9 mouse cellular contexts compared by ENCODE assay signal in genomic region chr14:61497716-61498490, GRCm38 (mm10). TPM values are rescaled to one million over a fixed set of nuclear protein-coding genes. Genes with fewer than 3 reads are reported as not detected.
DNase-seq lines count a peak whose midpoint lies in the region; ATAC-seq and TF ChIP-seq lines count a peak whose summit lies in the region.
"Had no signal": no experiment of that assay in that cellular context is flagged by ENCODE, and none has a peak within 500 bp of the region (broad histone marks: within the 10 kb centered on the region; RNA-seq: fewer than 3 reads in every experiment).

No protein-coding gene starts in this region.

- no peak overlapping the region for H3K4me3 ChIP-seq in CH12.LX (replicated peaks in 1 of 3; ENCODE audit: low read depth in 2 of 3, low read length in 2 of 3, poor library complexity in 1 of 3)
- no peak overlapping the region for H3K4me3 ChIP-seq in bone marrow macrophage, adult 2 months (ENCODE audit: insufficient read depth, low read length)
- H3K4me3 ChIP-seq in heart, embryonic 12.5 days: no peak overlapping the region
- no peak overlapping the region for H3K4me3 ChIP-seq in lung, embryonic 14.5 days (ENCODE audit: low read depth, low read length)
- H3K4me3 ChIP-seq: megakaryocyte, embryonic 14.5 days had no signal

- no peaks in the 10 kb centered on the region for H3K27me3 ChIP-seq in CH12.LX (replicated peaks)
- H3K27me3 ChIP-seq in heart, embryonic 12.5 days (replicated peaks): no peaks in the 10 kb centered on the region
- no peaks in the 10 kb centered on the region for H3K27me3 ChIP-seq in lung, embryonic 14.5 days (ENCODE audit: insufficient read depth, low read length)
- H3K27me3 ChIP-seq: megakaryocyte, embryonic 14.5 days had no signal

- H3K9ac ChIP-seq in CH12.LX (ENCODE audit: insufficient read depth, low read depth): no peak overlapping the region
- H3K9ac ChIP-seq in heart, embryonic 12.5 days: no peak overlapping the region
- H3K9ac ChIP-seq in lung, embryonic 14.5 days: no peak overlapping the region

- H3K4me1 ChIP-seq in CH12.LX (ENCODE audit: control insufficient read depth in 1 of 2, insufficient read depth in 2 of 2): peaks cover 2 to 40% of the 10 kb centered on the region in 2 experiments; a peak in 3 of 4 replicates
- H3K4me1 ChIP-seq in bone marrow macrophage, adult 2 months (ENCODE audit: control insufficient read depth, insufficient read depth, low read length): peaks cover 25% of the 10 kb centered on the region
- no peaks in the 10 kb centered on the region; the same call in 1 of the 2 replicates for H3K4me1 ChIP-seq in heart, embryonic 12.5 days (replicated peaks)
- H3K4me1 ChIP-seq in lung, embryonic 14.5 days (ENCODE audit: insufficient read depth): no peaks in the 10 kb centered on the region

- TF ChIP-seq EP300 in CH12.LX (IDR thresholded peaks at IDR 0.05; ENCODE audit: low read length): no peak

- dilution Hi-C loops in CH12.LX (cut with MboI; ENCODE audit: extremely low pct_ligation_motif_present, extremely low pct_unique_long_range_greater_than_20kb, low sequenced_read_pairs): no loop called here

- H3K27ac ChIP-seq in CH12.LX (ENCODE audit: insufficient read depth, low read depth): no peak overlapping the region
- no peak overlapping the region for H3K27ac ChIP-seq in bone marrow macrophage, adult 2 months (ENCODE audit: insufficient read depth, low read depth, low read length)
- H3K27ac ChIP-seq in heart, embryonic 12.5 days (ENCODE audit: poor library complexity, severe bottlenecking): no peak overlapping the region
- H3K27ac ChIP-seq in lung, embryonic 14.5 days (ENCODE audit: low read depth): no peak overlapping the region

- no peak for TF ChIP-seq POLR2A in CH12.LX (IDR thresholded peaks at IDR 0.05; ENCODE audit: low read depth, low read length)
- no peak for TF ChIP-seq POLR2A in bone marrow macrophage, adult 2 months (IDR thresholded peaks at IDR 0.05; ENCODE audit: borderline replicate concordance, low read depth, low read length)

- WGBS in heart, embryonic 12.5 days: 43% methylated on average over 20 of the region's 20 CpGs
- whole genome bisulfite sequencing in lung, embryonic 14.5 days: 44% methylated on average over 20 of the region's 20 CpGs

- peak; percentile 90 for TF ChIP-seq RAD21 in CH12.LX (IDR thresholded peaks at IDR 0.05; ENCODE audit: low read depth, low read length)

- peak; percentile 82 to 94 for TF ChIP-seq CTCF in CH12.LX (conservative IDR thresholded peaks at IDR 0.05 in 1 of 2, IDR thresholded peaks at IDR 0.05 in 1 of 2; ENCODE audit: low read depth in 2 of 2, low read length in 2 of 2)
- TF ChIP-seq CTCF in bone marrow macrophage, adult 2 months (IDR thresholded peaks at IDR 0.05; ENCODE audit: low read depth, low read length): peak; percentile 82
- peak; percentile 91 for TF ChIP-seq CTCF in lung, embryonic 14.5 days (IDR thresholded peaks at IDR 0.05; ENCODE audit: low read depth)

- no peaks in the 10 kb centered on the region for H3K9me3 ChIP-seq in CH12.LX (replicated peaks; ENCODE audit: low read length)
- H3K9me3 ChIP-seq in heart, embryonic 12.5 days (replicated peaks): no peaks in the 10 kb centered on the region
- H3K9me3 ChIP-seq in lung, embryonic 14.5 days (ENCODE audit: low read depth, low read length): no peaks in the 10 kb centered on the region
- H3K9me3 ChIP-seq: megakaryocyte, embryonic 14.5 days had no signal

- ATAC-seq in erythroid progenitor cell, adult 5-6 weeks (replicated peaks; ENCODE audit: low FRiP score, poor library complexity, severe bottlenecking): peak; percentile 82
- peak; percentile 73; the same call in 1 of the 2 replicates for ATAC-seq in heart, embryonic 12.5 days (ENCODE audit: insufficient number of reproducible peaks, low FRiP score)
- ATAC-seq in lung, embryonic 14.5 days (ENCODE audit: insufficient read depth): peak; percentile 74; the same call in 1 of the 2 replicates

- H3K4me2 ChIP-seq in CH12.LX (ENCODE audit: insufficient read depth, low read depth, poor library complexity, severe bottlenecking): peak overlapping the region; percentile 41; the same call in 1 of the 2 replicates
- H3K4me2 ChIP-seq in heart, embryonic 12.5 days: no peak overlapping the region
- no peak overlapping the region for H3K4me2 ChIP-seq in lung, embryonic 14.5 days

- H3K79me2 ChIP-seq in CH12.LX (replicated peaks; ENCODE audit: control insufficient read depth, extremely low read depth, insufficient read depth, poor library complexity, severe bottlenecking): no peaks in the 10 kb centered on the region

- in situ Hi-C loops in CH12.LX (cut with MboI; ENCODE audit: low pct_ligation_motif_present, low pct_unique_long_range_greater_than_20kb, low sequenced_read_pairs): loop anchor here (5.0 kb wide), 1 partner anchor 166 kb away; no protein-coding TSS in a partner anchor

- no peaks in the 10 kb centered on the region for H3K36me3 ChIP-seq in CH12.LX (replicated peaks in 1 of 2; ENCODE audit: control insufficient read depth in 1 of 2, insufficient read depth in 1 of 2, low read length in 1 of 2)
- H3K36me3 ChIP-seq in heart, embryonic 12.5 days: no peaks in the 10 kb centered on the region
- H3K36me3 ChIP-seq in lung, embryonic 14.5 days (ENCODE audit: insufficient read depth): no peaks in the 10 kb centered on the region

- DNase-seq in CH12.LX (ENCODE audit: extremely low read depth): peak; percentile 72
- DNase-seq in layer of hippocampus, adult 11-12 months (ENCODE audit: low spot score): peak; percentile 83
- peak; percentile 85 for DNase-seq in lung, embryonic 14.5 days
- peak; percentile 72 for DNase-seq in ovary, postnatal 14 days (ENCODE audit: low spot score)
- peak; percentile 37 to 81 for DNase-seq in thymus, postnatal 10 days (ENCODE audit: low spot score in 2 of 2)

TF ChIP-seq in CH12.LX, 34 proteins besides CTCF, POLR2A, EP300 and RAD21:
- TF ChIP-seq USF1 (IDR thresholded peaks at IDR 0.05; ENCODE audit: low read depth, low read length) (no peak), SMC3 (IDR thresholded peaks at IDR 0.05; ENCODE audit: low read depth, low read length) (peak; percentile 81)

RNA-seq across cellular contexts. Expression of gene Kpna3, which starts 58.2 kb away (rescaled TPM):
- total RNA-seq in CH12.LX (2012; rRNA removed): 21.3 and 28.2 TPM in 2 replicates
- 75.4 and 83.9 TPM in 2 replicates for total RNA-seq in CH12.LX (2014; rRNA removed)
- polyA plus RNA-seq in CH12.LX (2012; ENCODE audit: insufficient read length, low read depth): 70.4 and 85.9 TPM in 2 replicates
- polyA plus RNA-seq in bone marrow macrophage, adult 2 months (2012; ENCODE audit: insufficient read depth, insufficient read length, missing spikeins): 35.1 and 35.8 TPM in 2 replicates
- total RNA-seq in erythroid progenitor cell, adult 5-6 weeks (2015; ENCODE audit: low replicate concordance): 52.3 and 53.7 TPM in 2 replicates
- total RNA-seq in erythroid progenitor cell, adult 5-6 weeks (2017; ENCODE audit: low replicate concordance): 31.3 and 39.1 TPM in 2 replicates
- polyA plus RNA-seq in heart, embryonic 12.5 days (2016; fragmentation: Nextera tagmentation; extraction: Ambion mirVana): 40.2 TPM in 2 replicates
- 59.0 and 62.3 TPM in 2 replicates for polyA plus RNA-seq in lung, embryonic 14.5 days (2014; fragmentation: Nextera tagmentation; extraction: Ambion mirVana)

RNA-seq across cellular contexts. Expression of gene Spryd7, which starts 58.8 kb away (rescaled TPM):
- total RNA-seq in CH12.LX (2012; rRNA removed) (10.6 and 11.1 TPM in 2 replicates), CH12.LX (2014; rRNA removed) (23.1 and 24.2 TPM in 2 replicates)
- 14.0 and 15.3 TPM in 2 replicates for polyA plus RNA-seq in CH12.LX (2012; ENCODE audit: insufficient read length, low read depth)
- 14.6 and 15.8 TPM in 2 replicates for polyA plus RNA-seq in bone marrow macrophage, adult 2 months (2012; ENCODE audit: insufficient read depth, insufficient read length, missing spikeins)
- total RNA-seq in erythroid progenitor cell, adult 5-6 weeks (2015; ENCODE audit: low replicate concordance): 1.4 TPM in 1 of 2 replicates, not detected in the other
- total RNA-seq in erythroid progenitor cell, adult 5-6 weeks (2017; ENCODE audit: low replicate concordance): 0.77 and 3.3 TPM in 2 replicates
- polyA plus RNA-seq in heart, embryonic 12.5 days (2016; fragmentation: Nextera tagmentation; extraction: Ambion mirVana): 21.9 and 25.3 TPM in 2 replicates
- 21.9 and 22.5 TPM in 2 replicates for polyA plus RNA-seq in lung, embryonic 14.5 days (2014; fragmentation: Nextera tagmentation; extraction: Ambion mirVana)
